Mouse (Mus musculus) megakaryocyte-erythroid progenitor cell, adult 5 weeks (primary cell): ENCODE data around the gene Eri2. TPM values are rescaled to one million over a fixed set of nuclear protein-coding genes. Genes with fewer than 3 reads are reported as not detected.

Source experiments
- polyA plus RNA-seq: library from polyadenylated mRNA; stranded (reverse); fragments of >175 nt; gene quantifications from 2 replicates; pipeline ENCODE4 v1.2.3, GENCODE M21; 2012

The Eri2 gene
- 0.40 and 0.69 TPM in 2 replicates for polyA plus RNA-seq

DNA sequence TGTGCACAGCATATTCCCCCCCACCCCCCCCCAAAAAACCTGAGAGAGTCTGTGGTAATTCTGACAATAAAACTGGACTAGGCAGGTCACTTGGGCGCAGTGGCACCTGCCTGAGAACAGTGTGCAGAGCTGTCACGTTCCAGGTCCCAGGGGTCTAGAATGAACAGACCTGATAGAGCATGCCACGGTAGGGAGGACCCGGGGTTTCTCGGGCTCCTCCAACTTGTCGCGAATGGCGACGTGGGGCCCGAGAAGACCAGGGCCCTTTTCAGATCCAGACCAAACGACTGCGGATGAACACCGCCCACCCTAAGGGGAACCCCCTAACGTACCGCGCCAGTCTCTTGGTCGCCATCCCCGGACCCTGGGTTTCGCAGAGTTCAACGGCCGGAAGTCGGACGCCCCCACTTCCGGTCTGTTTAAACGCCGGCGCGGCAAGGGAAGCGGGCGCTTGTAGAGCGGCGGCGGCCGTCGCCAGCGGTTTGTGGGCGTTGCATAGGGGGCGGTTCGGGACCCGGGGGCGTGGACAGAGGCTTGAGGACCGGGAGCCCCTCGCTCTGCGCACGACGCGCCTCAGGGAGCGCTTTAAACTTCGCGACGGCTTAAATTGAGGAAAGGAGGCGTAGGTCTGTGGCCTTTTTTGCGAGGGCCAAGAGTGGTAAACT is at the start of gene Eri2, which contains the start of gene Rexo5:
Gene Eri2, minus strand, starts transcription at position 473 of the 665 bp plus-strand sequence.
Gene Rexo5, plus strand, starts transcription at position 421 of the 665 bp plus-strand sequence.

GRCm38 (mm10) chr7:119760527-119760951 is 33.3 kb downstream of the Eri2 start, which contains the start of gene Acsm3:
Gene Acsm3, plus strand, starts transcription at chr7:119760923.

DNA sequence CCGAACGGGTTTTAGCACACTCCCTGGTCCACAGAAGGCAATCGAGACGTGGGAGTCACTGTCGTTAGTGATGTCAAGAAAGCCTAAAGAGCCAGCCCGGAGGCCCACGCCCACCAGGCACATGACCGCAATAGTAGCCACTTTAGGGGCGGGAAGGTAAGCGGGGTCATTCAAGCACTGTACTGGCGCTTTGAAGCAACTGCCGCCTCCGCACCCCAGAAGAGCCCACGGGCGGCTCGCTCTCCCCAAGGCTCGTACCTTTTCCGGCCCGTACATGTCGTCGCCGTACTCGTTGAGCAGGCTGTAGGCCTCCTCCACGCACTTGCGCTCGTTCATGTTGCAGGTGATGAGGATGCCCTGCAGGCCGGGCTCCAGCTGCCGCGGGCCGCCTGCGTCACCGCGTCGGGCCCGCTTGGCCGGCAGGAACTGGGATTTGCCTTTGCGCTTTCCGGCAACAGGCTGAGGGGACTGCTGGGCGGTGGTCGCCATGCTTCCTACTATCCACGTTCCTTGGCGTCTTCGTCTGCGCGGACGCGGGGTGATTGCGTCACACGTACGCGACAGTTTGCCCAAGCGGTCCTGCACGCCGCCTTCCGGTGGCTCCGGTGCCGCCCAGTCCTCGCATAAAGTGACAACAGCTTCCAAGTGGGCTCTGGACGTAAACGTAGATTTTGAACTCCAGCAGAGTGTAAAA is 73.5 kb downstream of the Eri2 start, which contains the start of gene Thumpd1:
Gene Thumpd1, minus strand, starts transcription at position 546 of the 694 bp plus-strand sequence.

Other genes with a start within 250 kb of the Eri2 start
- not detected in 2 replicates for gene Acsm2, start 239.7 kb downstream of the Eri2 start, polyA plus RNA-seq
- gene Acsm1, start 187.0 kb downstream of the Eri2 start, polyA plus RNA-seq, result not detected in 2 replicates
- not detected in 2 replicates for gene Acsm4, start 104.0 kb downstream of the Eri2 start, polyA plus RNA-seq
- gene Thumpd1, start 73.3 kb downstream of the Eri2 start, polyA plus RNA-seq, result 35.4 and 46.0 TPM in 2 replicates
- not detected in 2 replicates for gene Acsm3, start 33.1 kb downstream of the Eri2 start, polyA plus RNA-seq
- gene Rexo5, start 52 bp downstream of the Eri2 start, polyA plus RNA-seq, result 3.6 and 3.9 TPM in 2 replicates
- gene Lyrm1, start 101.8 kb upstream of the Eri2 start, polyA plus RNA-seq, result 1.9 and 2.0 TPM in 2 replicates
- gene Dcun1d3, start 102.2 kb upstream of the Eri2 start, polyA plus RNA-seq, result 2.6 and 5.4 TPM in 2 replicates